Mouse (Mus musculus) Patski (cell line): Measurements from ENCODE around the gene Gm11568. TPM values are rescaled to one million over a fixed set of nuclear protein-coding genes. Genes with fewer than 3 reads are reported as not detected.

Source experiments
- ATAC-seq: fragments of 100-300 bp; one replicate; pipeline ENCODE4 v1.8.0; 2021
- CTCF ChIA-PET: fragments of 350-600 bp; sonication (Branson Sonifier 250); formaldehyde crosslinking; loops from one replicate; lab custom pipeline; 2022; ENCODE audit warnings: inconsistent platforms; lab: Charles Lee
- POLR2A ChIA-PET: fragments of 350-600 bp; sonication (Branson Sonifier 250); formaldehyde crosslinking; loops from one replicate; lab custom pipeline; 2022; ENCODE audit warnings: antibody characterized with exemption, inconsistent platforms; lab: Charles Lee
- DNase-seq: peaks from one replicate; pipeline ENCODE4 v3.0.0-alpha.2; 2011; ENCODE audit warnings: low read depth, low spot score
- H3K27me3 ChIP-seq: fragments of 371-371 bp; one replicate; pipeline ENCODE4 v1.5.1; 2021
- CTCF ChIP-seq: fragments of 100-300 bp; IDR thresholded peaks from one replicate; pipeline ENCODE4 v1.5.1; 2021
- in situ Hi-C: fragments of 300-500 bp; cut with MboI; formaldehyde crosslinking; loops from 3 replicates; pipeline ENCODE4 v1.11.1; 2018; ENCODE audit warnings: low pct_unique_long_range_greater_than_20kb, mixed read lengths
- polyA plus RNA-seq: library from polyadenylated mRNA; unstranded; gene quantifications from one replicate; pipeline ENCODE4 v1.2.3, GENCODE M21; 2021

Gene Gm11568
- polyA plus RNA-seq, 1 experiment from 2014 or later: not detected

GRCm38 (mm10) chr11:99907620-99908019 is 49.9 kb downstream of the Gm11568 start, which contains the start of gene Krtap31-1:
Gene Krtap31-1, plus strand, starts transcription at chr11:99907920.
- POLR2A ChIA-PET: no interaction called here
- CTCF ChIA-PET: no interaction called here
- TF ChIP-seq CTCF: no peak
- H3K27me3 ChIP-seq: peaks cover 4% of the 10 kb centered on the region
- DNase-seq (no peak), ATAC-seq (no peak)
- in situ Hi-C loops: no loop called here

Other genes starting within 250 kb of the Gm11568 start
- gene Gm11937, start 247.7 kb upstream of the Gm11568 start, polyA plus RNA-seq: not detected
- gene Krtap2-4, start 243.1 kb upstream of the Gm11568 start, polyA plus RNA-seq: not detected
- not detected for gene Gm11562, start 237.5 kb upstream of the Gm11568 start, polyA plus RNA-seq
- gene Krtap4-1, start 229.7 kb upstream of the Gm11568 start, polyA plus RNA-seq: not detected
- not detected for gene Krtap4-2, start 222.8 kb upstream of the Gm11568 start, polyA plus RNA-seq
- gene Krtap4-7, start 213.8 kb upstream of the Gm11568 start, polyA plus RNA-seq: not detected
- not detected for gene Gm11555, start 207.7 kb upstream of the Gm11568 start, polyA plus RNA-seq
- gene Gm11563, start 199.0 kb upstream of the Gm11568 start, polyA plus RNA-seq: not detected
- gene Krtap4-6, start 192.0 kb upstream of the Gm11568 start, polyA plus RNA-seq: not detected
- gene Gm14190, start 167.2 kb upstream of the Gm11568 start, polyA plus RNA-seq: not detected
- gene Gm14180, start 123.6 kb upstream of the Gm11568 start, polyA plus RNA-seq: not detected
- not detected for gene Gm11595, start 85.0 kb upstream of the Gm11568 start, polyA plus RNA-seq
- 0.06 TPM for gene Krtap4-8, start 77.2 kb upstream of the Gm11568 start, polyA plus RNA-seq
- not detected for gene Krtap4-9, start 72.7 kb upstream of the Gm11568 start, polyA plus RNA-seq
- gene Gm11596, start 64.5 kb upstream of the Gm11568 start, polyA plus RNA-seq: not detected
- not detected for gene Gm11569, start 59.0 kb upstream of the Gm11568 start, polyA plus RNA-seq
- gene Gm11554, start 53.5 kb upstream of the Gm11568 start, polyA plus RNA-seq: not detected
- gene Krtap4-13, start 48.0 kb upstream of the Gm11568 start, polyA plus RNA-seq: not detected
- not detected for gene Gm11564, start 42.3 kb upstream of the Gm11568 start, polyA plus RNA-seq
- not detected for gene 2300003K06Rik, start 19.9 kb upstream of the Gm11568 start, polyA plus RNA-seq
- not detected for gene Krtap4-16, start 6.3 kb upstream of the Gm11568 start, polyA plus RNA-seq
- gene Gm11559, start 6.6 kb downstream of the Gm11568 start, polyA plus RNA-seq: not detected
- gene Krtap9-1, start 15.5 kb downstream of the Gm11568 start, polyA plus RNA-seq: not detected
- not detected for gene Gm11567, start 21.3 kb downstream of the Gm11568 start, polyA plus RNA-seq
- not detected for gene Krtap31-1, start 50.0 kb downstream of the Gm11568 start, polyA plus RNA-seq
- not detected for gene Gm11565, start 56.8 kb downstream of the Gm11568 start, polyA plus RNA-seq
- gene Krtap31-2, start 78.4 kb downstream of the Gm11568 start, polyA plus RNA-seq: not detected
- not detected for gene Krtap9-5, start 90.6 kb downstream of the Gm11568 start, polyA plus RNA-seq
- gene Krtap29-1, start 121.1 kb downstream of the Gm11568 start, polyA plus RNA-seq: not detected
- not detected for gene Krtap16-1, start 128.7 kb downstream of the Gm11568 start, polyA plus RNA-seq
- gene Krtap17-1, start 136.1 kb downstream of the Gm11568 start, polyA plus RNA-seq: not detected
- not detected for gene Krt33a, start 158.3 kb downstream of the Gm11568 start, polyA plus RNA-seq
- gene Krt33b, start 172.0 kb downstream of the Gm11568 start, polyA plus RNA-seq: 0.18 TPM
- not detected for gene Krt34, start 183.6 kb downstream of the Gm11568 start, polyA plus RNA-seq
- not detected for gene Krt31, start 192.6 kb downstream of the Gm11568 start, polyA plus RNA-seq
- gene Krt32, start 230.3 kb downstream of the Gm11568 start, polyA plus RNA-seq: not detected
- not detected for gene Krt35, start 238.3 kb downstream of the Gm11568 start, polyA plus RNA-seq
- not detected for gene Krt36, start 247.7 kb downstream of the Gm11568 start, polyA plus RNA-seq